Mouse (Mus musculus): ENCODE data around the gene Ect2l. TPM values are rescaled to one million over a fixed set of nuclear protein-coding genes. Genes with fewer than 3 reads are reported as not detected.
A peak's percentile ranks its signal among the peaks of the same experiment; 100 is the strongest.

Gene Ect2l
- polyA plus RNA-seq (2015; fragmentation: Nextera tagmentation; extraction: Ambion mirVana), result 0.32 TPM in 1 of 2 replicates, not detected in the other

GRCm38 (mm10) chr10:18210726-18211125, at the start of gene Ect2l:
TSS of gene Ect2l (minus strand) at chr10:18210890.
- H3K27ac ChIP-seq (replicated peaks), result no peak within 1 kb of the TSS
- no peak within 1 kb of the TSS for H3K9ac ChIP-seq
- no peaks in the 10 kb centered on the region; the same call in 1 of the 2 replicates for H3K4me1 ChIP-seq (replicated peaks)
- ATAC-seq (ENCODE audit: low read depth), result no peak
- WGBS, result 15% methylated on average over 11 of the region's 11 CpGs
- H3K4me3 ChIP-seq, result no peak within 1 kb of the TSS
- H3K9me3 ChIP-seq, result no peaks in the 10 kb centered on the region
- peak within 1 kb of the TSS; percentile 29; the same call in 1 of the 2 replicates for H3K4me2 ChIP-seq
- no peaks in the 10 kb centered on the region for H3K36me3 ChIP-seq
- no peaks in the 10 kb centered on the region for H3K27me3 ChIP-seq

- no peaks in the 10 kb centered on the region for H3K4me1 ChIP-seq (replicated peaks)
- WGBS, result 83% methylated on average over 4 of the region's 4 CpGs
- no peak overlapping the region for H3K4me3 ChIP-seq
- H3K27me3 ChIP-seq, result no peaks in the 10 kb centered on the region
- no peaks in the 10 kb centered on the region for H3K36me3 ChIP-seq
- no peak for ATAC-seq (ENCODE audit: low read depth)
- H3K9me3 ChIP-seq, result no peaks in the 10 kb centered on the region
- H3K27ac ChIP-seq (replicated peaks), result no peak overlapping the region
- no peak overlapping the region for H3K9ac ChIP-seq
- H3K4me2 ChIP-seq, result no peak overlapping the region
Measured at GRCm38 (mm10) chr10:18251345-18251744, 40.7 kb upstream of the Ect2l start.

DNA sequence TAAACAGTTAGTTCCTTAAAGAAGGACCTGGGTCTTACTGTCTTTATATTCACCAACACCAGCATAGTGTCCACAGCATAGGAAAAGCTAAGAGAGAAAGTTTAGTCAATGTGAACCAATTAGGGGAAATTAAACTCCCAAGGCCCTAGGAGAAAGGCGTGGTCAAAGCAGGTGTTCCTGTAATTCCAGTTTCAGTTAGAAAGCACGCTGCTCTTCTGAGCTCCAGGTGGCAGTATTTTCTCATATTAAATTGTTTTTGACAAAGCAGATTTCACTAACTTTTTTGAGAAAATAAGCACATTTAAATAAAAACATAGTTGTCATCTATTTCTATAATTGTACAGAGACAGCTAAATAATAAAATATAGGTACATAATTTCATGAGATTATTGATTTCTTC, 32.9 kb upstream of the Ect2l start:
- Histone ChIP-seq H3K27me3 (no peaks in the 10 kb centered on the region), H3K4me2 (no peak overlapping the region), H3K27ac (replicated peaks) (no peak overlapping the region), H3K36me3 (no peaks in the 10 kb centered on the region), H3K9me3 (no peaks in the 10 kb centered on the region), H3K9ac (no peak overlapping the region), H3K4me3 (no peak overlapping the region), H3K4me1 (replicated peaks) (no peaks in the 10 kb centered on the region)
- WGBS, result 72% methylated on average over 2 of the region's 2 CpGs
- ATAC-seq (ENCODE audit: low read depth), result no peak

GRCm38 (mm10) chr10:18237191-18237590, 26.5 kb upstream of the Ect2l start:
- ATAC-seq (ENCODE audit: low read depth), result no peak
- no peaks in the 10 kb centered on the region for H3K36me3 ChIP-seq
- no peak overlapping the region for H3K4me3 ChIP-seq

DNA sequence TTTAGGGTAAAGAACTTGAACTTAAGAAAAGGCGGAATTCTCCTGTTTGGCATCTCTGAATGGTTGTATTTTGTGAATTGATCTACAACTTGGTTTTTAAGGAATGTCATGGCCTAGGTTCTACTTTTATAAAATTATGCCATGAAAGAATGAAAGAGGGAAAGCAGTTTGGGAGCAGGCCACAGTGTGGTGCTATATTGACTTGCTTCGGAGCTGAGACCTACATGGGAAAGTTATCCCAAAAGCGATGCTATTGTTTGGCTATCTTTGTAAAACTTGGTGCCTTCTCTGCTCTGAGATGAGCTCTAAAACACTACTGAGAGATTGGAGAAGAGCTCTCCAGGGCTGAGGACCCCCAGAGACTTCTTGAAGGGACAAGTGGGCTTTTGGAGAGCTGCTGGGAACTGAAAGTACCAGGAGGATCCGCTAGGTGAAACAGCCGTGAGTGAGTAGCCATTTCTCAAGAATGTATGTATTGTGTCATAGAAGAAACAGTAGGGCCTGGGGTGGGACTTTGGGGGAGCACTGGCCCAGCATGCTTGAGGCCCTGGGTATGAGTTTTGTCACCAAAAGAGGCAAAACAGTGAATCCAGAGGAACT, 25.7 kb upstream of the Ect2l start:
- no peaks in the 10 kb centered on the region for H3K9me3 ChIP-seq
- no peak overlapping the region for H3K27ac ChIP-seq (replicated peaks)
- no peaks in the 10 kb centered on the region for H3K36me3 ChIP-seq
- H3K4me2 ChIP-seq, result no peak overlapping the region
- H3K9ac ChIP-seq, result no peak overlapping the region
- no peak overlapping the region for H3K4me3 ChIP-seq
- H3K27me3 ChIP-seq, result no peaks in the 10 kb centered on the region
- H3K4me1 ChIP-seq (replicated peaks), result peaks cover 9% of the 10 kb centered on the region
- WGBS, result 88% methylated on average over 5 of the region's 5 CpGs
- no peak for ATAC-seq (ENCODE audit: low read depth)

More at GRCm38 (mm10) chr10:18237191-18237590, 26.5 kb upstream of the Ect2l start:
- Histone ChIP-seq H3K27me3 (no peaks in the 10 kb centered on the region), H3K9ac (no peak overlapping the region), H3K27ac (replicated peaks) (no peak overlapping the region), H3K4me1 (replicated peaks) (peaks cover 9% of the 10 kb centered on the region), H3K4me2 (no peak overlapping the region), H3K9me3 (no peaks in the 10 kb centered on the region)
- 89% methylated on average over 7 of the region's 7 CpGs for WGBS

GRCm38 (mm10) chr10:18235402-18235747, 24.7 kb upstream of the Ect2l start:
- peak overlapping the region; percentile 60 for H3K4me3 ChIP-seq
- no peaks in the 10 kb centered on the region for H3K9me3 ChIP-seq
- H3K27me3 ChIP-seq, result no peaks in the 10 kb centered on the region
- ATAC-seq (ENCODE audit: low read depth), result peak; percentile 75
- H3K4me2 ChIP-seq, result peak overlapping the region; percentile 58
- peak overlapping the region; percentile 63 for H3K9ac ChIP-seq
- H3K36me3 ChIP-seq, result no peaks in the 10 kb centered on the region
- WGBS, result 12% methylated on average over 14 of the region's 14 CpGs
- H3K27ac ChIP-seq (replicated peaks), result no peak overlapping the region
- peaks cover 9% of the 10 kb centered on the region for H3K4me1 ChIP-seq (replicated peaks)

- H3K9ac ChIP-seq, result peak within 1 kb of the TSS; percentile 71
- H3K4me2 ChIP-seq, result peak within 1 kb of the TSS; percentile 78
- 1% methylated on average over 41 of the region's 41 CpGs for WGBS
- peak within 1 kb of the TSS; percentile 60 for H3K4me3 ChIP-seq
- H3K9me3 ChIP-seq, result no peaks in the 10 kb centered on the region
- H3K36me3 ChIP-seq, result no peaks in the 10 kb centered on the region
- peak; percentile 100 for ATAC-seq (ENCODE audit: low read depth)
- H3K4me1 ChIP-seq (replicated peaks), result peaks cover 9% of the 10 kb centered on the region
- H3K27ac ChIP-seq (replicated peaks), result peak within 1 kb of the TSS; percentile 82
- no peaks in the 10 kb centered on the region for H3K27me3 ChIP-seq
Measured at GRCm38 (mm10) chr10:18234560-18235401, 24.1 kb upstream of the Ect2l start, which contains the start of gene Ccdc28a. TSS of gene Ccdc28a (minus strand) at chr10:18234998.

DNA sequence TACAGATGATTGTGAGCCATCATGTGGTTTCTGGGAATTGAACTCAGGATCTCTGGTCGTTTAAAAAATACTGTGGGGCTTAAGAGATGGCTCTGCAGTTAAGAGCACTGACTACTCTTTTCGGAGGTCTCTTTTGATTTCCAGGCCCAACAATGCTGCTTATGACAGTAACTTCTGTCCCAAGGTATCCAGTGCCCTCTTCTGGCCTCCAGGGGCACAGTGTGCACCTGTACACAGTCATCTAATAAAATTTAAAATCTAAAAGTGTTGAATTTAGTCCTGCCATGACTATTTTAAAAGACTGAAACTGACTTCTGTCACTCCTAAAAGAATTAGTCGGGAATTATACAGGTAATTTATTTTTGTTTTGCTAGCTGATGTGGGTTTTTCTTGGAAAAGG, 23.2 kb upstream of the Ect2l start:
- no peaks in the 10 kb centered on the region for H3K27me3 ChIP-seq
- no peak overlapping the region for H3K9ac ChIP-seq
- peak overlapping the region; percentile 60 for H3K4me3 ChIP-seq
- peak overlapping the region; percentile 78 for H3K4me2 ChIP-seq
- 53% methylated on average over 3 of the region's 3 CpGs for WGBS
- peaks cover 9% of the 10 kb centered on the region for H3K4me1 ChIP-seq (replicated peaks)
- H3K27ac ChIP-seq (replicated peaks), result no peak overlapping the region
- no peaks in the 10 kb centered on the region for H3K9me3 ChIP-seq
- H3K36me3 ChIP-seq, result no peaks in the 10 kb centered on the region
- ATAC-seq (ENCODE audit: low read depth), result no peak

DNA sequence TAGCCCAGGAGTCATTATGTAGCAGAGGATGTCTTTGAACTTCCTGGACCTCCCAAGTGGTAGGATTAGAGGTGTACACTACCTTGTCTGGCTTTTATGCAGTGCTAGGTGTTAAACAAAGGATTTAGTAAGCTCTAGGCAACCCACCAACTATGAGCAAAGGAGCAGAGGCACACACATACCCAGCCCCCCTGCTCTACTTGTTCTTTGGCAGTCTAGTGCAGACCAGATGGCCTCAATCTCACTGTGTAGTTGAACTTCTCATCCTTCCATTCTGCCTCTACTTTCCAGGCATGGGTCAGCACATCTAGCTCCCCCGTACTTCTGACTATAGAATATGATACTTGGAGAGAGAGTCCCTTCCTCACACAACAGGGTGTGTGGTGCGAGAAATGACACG, 13.7 kb upstream of the Ect2l start:
- Histone ChIP-seq H3K9me3 (no peaks in the 10 kb centered on the region), H3K4me3 (no peak overlapping the region), H3K36me3 (no peaks in the 10 kb centered on the region), H3K4me1 (replicated peaks) (no peaks in the 10 kb centered on the region), H3K27me3 (no peaks in the 10 kb centered on the region), H3K4me2 (no peak overlapping the region), H3K9ac (no peak overlapping the region), H3K27ac (replicated peaks) (no peak overlapping the region)
- 94% methylated on average over 3 of the region's 3 CpGs for WGBS
- ATAC-seq (ENCODE audit: low read depth), result no peak

- Histone ChIP-seq H3K36me3 (peaks cover 7% of the 10 kb centered on the region; the same call in 1 of the 2 replicates), H3K27ac (replicated peaks) (no peak overlapping the region), H3K9ac (no peak overlapping the region), H3K9me3 (no peaks in the 10 kb centered on the region), H3K4me3 (no peak overlapping the region), H3K4me1 (replicated peaks) (no peaks in the 10 kb centered on the region), H3K4me2 (no peak overlapping the region), H3K27me3 (no peaks in the 10 kb centered on the region)
- WGBS, result 86% methylated on average over 10 of the region's 10 CpGs
- ATAC-seq (ENCODE audit: low read depth), result no peak
Measured at GRCm38 (mm10) chr10:18219351-18219750, 8.7 kb upstream of the Ect2l start.

- H3K27ac ChIP-seq (replicated peaks), result no peak overlapping the region
- peaks cover 7% of the 10 kb centered on the region; the same call in 1 of the 2 replicates for H3K36me3 ChIP-seq
- no peak overlapping the region for H3K9ac ChIP-seq
- H3K4me1 ChIP-seq (replicated peaks), result no peaks in the 10 kb centered on the region; the same call in 1 of the 2 replicates
- no peak for ATAC-seq (ENCODE audit: low read depth)
- WGBS, result 90% methylated on average over 5 of the region's 5 CpGs
- H3K4me3 ChIP-seq, result no peak overlapping the region
- no peaks in the 10 kb centered on the region for H3K9me3 ChIP-seq
- no peak overlapping the region for H3K4me2 ChIP-seq
- no peaks in the 10 kb centered on the region for H3K27me3 ChIP-seq
Measured at GRCm38 (mm10) chr10:18214124-18214523, 3.4 kb upstream of the Ect2l start.

GRCm38 (mm10) chr10:18213373-18213772, 2.7 kb upstream of the Ect2l start:
- WGBS, result 87% methylated on average over 4 of the region's 4 CpGs
- no peaks in the 10 kb centered on the region for H3K9me3 ChIP-seq
- no peak for ATAC-seq (ENCODE audit: low read depth)

More at GRCm38 (mm10) chr10:18213373-18213772, 2.7 kb upstream of the Ect2l start:
- peaks cover 6% of the 10 kb centered on the region; the same call in 1 of the 2 replicates for H3K36me3 ChIP-seq
- H3K27ac ChIP-seq (replicated peaks), result no peak overlapping the region
- no peaks in the 10 kb centered on the region; the same call in 1 of the 2 replicates for H3K4me1 ChIP-seq (replicated peaks)
- H3K27me3 ChIP-seq, result no peaks in the 10 kb centered on the region
- H3K9ac ChIP-seq, result no peak overlapping the region
- no peak overlapping the region for H3K4me2 ChIP-seq
- H3K4me3 ChIP-seq, result no peak overlapping the region

All from neural tube, embryonic 13.5 days (tissue).